Mouse (Mus musculus) kidney, adult 10 weeks (tissue): ENCODE measurements around the gene Serpinb3d. TPM values are rescaled to one million over a fixed set of nuclear protein-coding genes. Genes with fewer than 3 reads are reported as not detected.

ENCODE experiments used
- polyA plus RNA-seq: library from polyadenylated mRNA; stranded (reverse); fragments of 350-450 nt; fragmentation: Illumina TruSeq; extraction: RNeasy Lipid Tissue Mini Kit (QIAGEN cat#74804); gene quantifications from one replicate; pipeline ENCODE4 v1.2.3, GENCODE M21; 2014; ENCODE audit warnings: low read depth, low replicate concordance

Gene Serpinb3d
- polyA plus RNA-seq: not detected

DNA sequence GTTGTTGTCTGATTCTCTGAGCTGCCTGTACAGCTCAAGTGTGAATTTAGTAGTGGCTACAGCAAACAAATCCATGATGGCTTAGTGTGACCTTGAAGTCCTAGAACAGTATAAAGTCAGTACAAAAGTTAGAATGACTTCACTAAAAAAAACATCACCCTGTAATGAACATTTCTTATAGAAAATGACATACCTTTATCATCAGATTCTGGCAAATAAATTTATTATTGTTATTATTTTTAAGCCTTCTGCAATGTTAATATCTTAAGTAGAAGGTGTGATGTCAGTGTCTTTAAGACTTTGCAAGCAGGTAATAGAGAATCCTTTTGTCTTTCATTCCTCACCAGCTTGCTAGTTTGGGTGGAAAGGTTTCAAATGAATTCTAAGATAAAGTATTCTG lies at the start of gene Serpinb3d:
Gene Serpinb3d (minus strand): TSS at position 101 of the 400 bp plus-strand sequence.

DNA sequence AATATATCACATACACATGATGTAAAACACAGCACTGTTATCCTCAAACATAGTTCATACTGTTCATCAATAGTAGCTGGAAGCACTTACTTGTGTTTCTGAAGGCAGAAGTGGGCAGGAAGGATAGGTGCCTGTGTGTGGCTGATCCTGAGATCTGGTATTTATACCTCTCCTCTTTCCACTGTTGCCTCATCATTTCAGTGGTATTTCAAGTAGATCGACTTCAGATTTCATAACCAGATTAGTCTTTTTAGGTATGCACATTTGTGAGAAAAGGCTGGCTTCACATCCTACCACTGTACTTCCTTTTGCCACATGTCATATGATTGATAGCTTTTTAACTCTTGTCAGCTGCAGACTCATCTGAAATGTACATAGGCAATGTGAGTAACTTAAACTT lies 31.1 kb downstream of the Serpinb3d start, which contains the start of gene Serpinb3a:
Gene Serpinb3a (minus strand): TSS at position 101 of the 400 bp plus-strand sequence.

Other genes starting within 250 kb of the Serpinb3d start
- gene Serpinb5, start 222.3 kb downstream of the Serpinb3d start, polyA plus RNA-seq: 1.1 TPM
- not detected for gene Serpinb12, start 149.1 kb downstream of the Serpinb3d start, polyA plus RNA-seq
- not detected for gene Serpinb13, start 102.5 kb downstream of the Serpinb3d start, polyA plus RNA-seq
- not detected for gene Serpinb3a, start 31.2 kb downstream of the Serpinb3d start, polyA plus RNA-seq
- not detected for gene Serpinb3b, start 194.9 kb upstream of the Serpinb3d start, polyA plus RNA-seq
- gene Serpinb3c, start 194.9 kb upstream of the Serpinb3d start, polyA plus RNA-seq: not detected